Mouse (Mus musculus) testis, adult 10 weeks (tissue): ENCODE results near the gene Serpina9. TPM values are rescaled to one million over a fixed set of nuclear protein-coding genes. Genes with fewer than 3 reads are reported as not detected.

Experiments
- polyA plus RNA-seq: library from polyadenylated mRNA; stranded (reverse); fragments of 350-450 nt; fragmentation: Illumina TruSeq; extraction: RNeasy Lipid Tissue Mini Kit (QIAGEN cat#74804); gene quantifications from one replicate; pipeline ENCODE4 v1.2.3, GENCODE M21; 2014; ENCODE audit warnings: low read depth, low replicate concordance

The Serpina9 gene
- 0.25 TPM for polyA plus RNA-seq

DNA sequence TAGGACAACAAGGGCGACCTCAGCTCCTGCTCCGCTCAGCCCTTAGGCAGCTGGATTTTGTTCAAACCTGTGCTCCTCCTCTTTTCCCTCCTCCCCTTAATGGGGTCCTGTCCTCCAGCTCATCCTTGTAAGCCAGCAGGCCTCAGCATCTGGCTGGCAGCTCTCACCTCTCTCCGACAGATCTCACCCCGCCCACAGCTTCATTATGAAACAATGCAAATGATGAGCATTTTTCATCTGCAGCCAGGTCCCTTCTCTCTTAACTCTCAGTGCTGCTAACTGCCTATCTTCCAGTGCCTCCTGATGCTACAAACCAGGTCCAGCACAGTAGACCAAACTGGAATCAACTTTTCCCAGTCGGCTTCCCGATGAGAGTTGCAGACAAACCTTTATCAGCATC lies at the start of gene Serpina9:
TSS of gene Serpina9 (minus strand) at position 136 of the 400 bp plus-strand sequence.

DNA sequence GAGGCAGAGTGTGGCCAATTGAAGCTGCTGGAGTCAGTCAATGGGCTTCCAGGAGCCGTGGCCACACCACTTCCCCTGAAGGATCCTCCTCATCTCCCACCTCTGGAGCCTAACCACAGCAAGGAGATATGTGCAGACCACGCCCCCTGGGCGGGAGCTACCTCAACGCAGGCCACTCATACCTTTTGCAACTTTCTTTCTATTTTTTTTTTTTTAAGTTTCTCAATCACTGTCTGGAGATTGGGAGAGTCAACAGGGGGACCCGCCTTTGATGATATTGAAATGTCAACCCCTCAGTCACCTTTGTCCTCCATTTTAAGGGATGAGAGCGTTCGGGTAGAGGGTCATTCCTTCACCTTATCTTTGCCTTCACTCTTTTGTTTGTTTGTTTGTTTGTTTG lies 30.8 kb upstream of the Serpina9 start, which contains the start of gene Serpina12:
TSS of gene Serpina12 (minus strand) at position 101 of the 400 bp plus-strand sequence.

DNA sequence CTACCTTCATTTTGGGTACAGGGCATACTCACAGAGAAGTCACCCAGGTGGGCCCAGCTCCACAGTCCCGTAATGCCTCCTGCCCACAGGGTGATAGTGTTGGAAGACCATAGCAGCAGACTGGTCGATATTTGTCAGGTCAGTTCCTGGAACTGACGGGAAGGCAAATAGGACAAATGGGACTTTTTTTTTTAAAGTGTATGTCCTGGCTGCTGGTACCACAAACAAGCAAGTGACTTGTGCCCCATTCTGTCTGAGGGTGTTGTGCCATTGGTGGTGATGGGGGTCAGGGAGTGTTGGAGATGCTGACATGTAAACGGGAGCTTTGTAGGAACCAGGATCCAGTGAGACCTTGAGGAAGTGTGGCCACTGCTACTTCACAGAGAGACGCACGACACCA lies 23.7 kb downstream of the Serpina9 start, which contains the start of gene Serpina11:
TSS of gene Serpina11 (minus strand) at position 101 of the 400 bp plus-strand sequence.

DNA sequence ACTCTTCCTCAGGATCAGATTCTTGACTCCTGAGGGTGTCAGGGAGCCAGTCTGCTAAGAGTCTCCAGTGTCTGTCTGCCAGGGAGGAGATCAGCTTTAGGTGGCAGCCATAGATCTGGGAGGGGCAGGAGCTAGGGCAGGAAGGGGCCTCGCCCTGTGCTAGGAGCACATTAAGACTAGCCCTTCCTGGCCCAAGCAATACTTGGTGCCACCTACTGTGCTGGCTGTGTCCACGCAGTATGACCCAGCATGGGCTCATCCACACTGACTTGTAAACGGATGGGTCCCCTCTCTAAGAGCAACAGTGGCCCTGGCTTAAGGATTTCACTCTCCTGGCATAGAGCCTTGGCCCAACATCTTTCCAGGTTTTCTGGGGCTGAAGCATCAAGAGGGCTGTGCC lies 54.8 kb downstream of the Serpina9 start, which contains the start of gene Serpina1e:
TSS of gene Serpina1e (minus strand) at position 178 of the 400 bp plus-strand sequence.

Other genes with a start within 250 kb of the Serpina9 start
- gene Serpina1d, start 240.2 kb downstream of the Serpina9 start, polyA plus RNA-seq, result 0.64 TPM
- gene Serpina1b, start 183.4 kb downstream of the Serpina9 start, polyA plus RNA-seq, result 0.32 TPM
- gene Serpina1a, start 150.2 kb downstream of the Serpina9 start, polyA plus RNA-seq, result 1.4 TPM
- gene Serpina1c, start 108.9 kb downstream of the Serpina9 start, polyA plus RNA-seq, result not detected
- gene Serpina1e, start 54.8 kb downstream of the Serpina9 start, polyA plus RNA-seq, result 0.50 TPM
- not detected for gene Serpina11, start 23.8 kb downstream of the Serpina9 start, polyA plus RNA-seq
- not detected for gene Serpina12, start 30.7 kb upstream of the Serpina9 start, polyA plus RNA-seq
- 105 TPM for gene Serpina5, start 87.4 kb upstream of the Serpina9 start, polyA plus RNA-seq
- gene Serpina3a, start 99.0 kb upstream of the Serpina9 start, polyA plus RNA-seq, result 73.8 TPM
- gene Serpina3b, start 114.2 kb upstream of the Serpina9 start, polyA plus RNA-seq, result 2.6 TPM
- 17.6 TPM for gene Serpina3c, start 140.1 kb upstream of the Serpina9 start, polyA plus RNA-seq
- gene Serpina3f, start 200.8 kb upstream of the Serpina9 start, polyA plus RNA-seq, result 0.18 TPM
- gene Serpina3g, start 222.5 kb upstream of the Serpina9 start, polyA plus RNA-seq, result 20.1 TPM
- 0.29 TPM for gene Serpina3i, start 249.4 kb upstream of the Serpina9 start, polyA plus RNA-seq